Mouse (Mus musculus) heart, adult 2 months (tissue): Measurements from ENCODE around the gene AC124108.1. TPM values are rescaled to one million over a fixed set of nuclear protein-coding genes. Genes with fewer than 3 reads are reported as not detected.

Experiments used
- DNase-seq, 2 experiments: peaks; one replicate each; pipeline ENCODE4 v3.0.0; 2021
- H3K27ac ChIP-seq: fragments of 200-600 bp; 2 replicates; pipeline ENCODE4 v1.8.1; 2022
- H3K27me3 ChIP-seq: fragments of 200-500 bp; 2 replicates; pipeline ENCODE4 v1.6.1; 2012; ENCODE audit warnings: mild to moderate bottlenecking, low read length, inconsistent platforms, mixed read lengths; ENCODE audit not compliant: control insufficient read depth, insufficient read depth
- H3K36me3 ChIP-seq: fragments of 200-500 bp; 2 replicates; pipeline ENCODE4 v1.6.1; 2012; ENCODE audit warnings: low read length, inconsistent platforms; ENCODE audit not compliant: control insufficient read depth, insufficient read depth
- H3K4me1 ChIP-seq: fragments of 200-500 bp; 2 replicates; pipeline ENCODE4 v1.6.1; 2011; ENCODE audit warnings: low read length; ENCODE audit not compliant: control insufficient read depth, insufficient read depth
- H3K4me3 ChIP-seq: fragments of 200-600 bp; 2 replicates; pipeline ENCODE4 v1.8.1; 2022
- H3K79me2 ChIP-seq: fragments of 200-500 bp; replicated peaks from 2 replicates; pipeline ENCODE4 v1.6.1; 2012; ENCODE audit warnings: mild to moderate bottlenecking, inconsistent platforms, low read length, moderate library complexity, mixed read lengths; ENCODE audit not compliant: control insufficient read depth, insufficient read depth
- H3K9ac ChIP-seq: fragments of 200-500 bp; 2 replicates; pipeline ENCODE4 v1.6.1; 2012; ENCODE audit warnings: low read depth, mild to moderate bottlenecking, control low read depth, inconsistent platforms, low read length, mixed read lengths
- CTCF ChIP-seq: fragments of 200-600 bp; IDR thresholded peaks from 2 replicates; pipeline ENCODE4 v1.8.1; 2022; ENCODE audit warnings: antibody characterized with exemption, mild to moderate bottlenecking, moderate library complexity
- EP300 ChIP-seq: fragments of 200-500 bp; IDR thresholded peaks from 2 replicates; pipeline ENCODE4 v1.6.1; 2011; ENCODE audit warnings: low read depth, low read length, control low read depth; ENCODE audit not compliant: insufficient read depth
- POLR2A ChIP-seq: fragments of 200-500 bp; IDR thresholded peaks from 2 replicates; pipeline ENCODE4 v1.6.1; 2011; ENCODE audit warnings: mild to moderate bottlenecking, low read depth, low read length, control low read depth; ENCODE audit not compliant: insufficient read depth
- WGBS: fragments of 180-500 bp; shearing (Covaris S2); methylation state at CpG from one replicate; pipeline ENCODE4 v1.1.7; 2018; 5-methylcytosine and 5-hydroxymethylcytosine counted together
- intact Hi-C: fragments of 180-260 bp; cut with DNase I; formaldehyde crosslinking; loops from one replicate; pipeline ENCODE4 v1.15.1; 2025
- polyA plus RNA-seq: library from polyadenylated mRNA; depleted of rRNA; stranded (reverse); fragments of >200 nt; gene quantifications from 2 replicates; pipeline ENCODE4 v1.2.3, GENCODE M21; 2012
- total RNA-seq, 2 experiments: library from RNA; stranded (reverse); gene quantifications; 2 replicates each; pipeline ENCODE4 v1.2.3; 2021

The AC124108.1 gene
- total and polyA plus RNA-seq, 3 experiments = 0.05 to 0.06 TPM; not detected in 1

- 44% methylated on average over 8 of the region's 8 CpGs for whole genome bisulfite sequencing
- H3K79me2 ChIP-seq = no peaks in the 10 kb centered on the region
- peaks cover 1% of the 10 kb centered on the region for H3K4me1 ChIP-seq
- intact Hi-C loops = no loop called here
- H3K9ac ChIP-seq = no peak overlapping the region
- TF ChIP-seq EP300 (no peak), CTCF (no peak), POLR2A (no peak)
- no peaks in the 10 kb centered on the region for H3K27me3 ChIP-seq
- H3K27ac ChIP-seq = peak overlapping the region; percentile 44; the same call in 1 of the 2 replicates
- H3K4me3 ChIP-seq = no peak overlapping the region
- no peak for DNase-seq
- H3K36me3 ChIP-seq = no peaks in the 10 kb centered on the region
Observed at GRCm38 (mm10) chr1:132153691-132154090, 37.6 kb upstream of the AC124108.1 start.

- TF ChIP-seq CTCF (peak; percentile 93; the same call in 1 of the 2 replicates), EP300 (peak; percentile 67; the same call in 1 of the 2 replicates), POLR2A (no peak)
- Histone ChIP-seq H3K27me3 (no peaks in the 10 kb centered on the region), H3K79me2 (no peaks in the 10 kb centered on the region), H3K27ac (no peak overlapping the region), H3K4me3 (no peak overlapping the region), H3K36me3 (no peaks in the 10 kb centered on the region), H3K9ac (no peak overlapping the region), H3K4me1 (peaks cover 1% of the 10 kb centered on the region)
- WGBS = 15% methylated on average over 6 of the region's 6 CpGs
- intact Hi-C loops = loop anchor here (1.0 to 5.0 kb wide), 3 partner anchors 34 to 158 kb away; no protein-coding TSS in a partner anchor
- DNase-seq = peak; percentile 79 to 83
Observed at GRCm38 (mm10) chr1:132155737-132156136, 35.5 kb upstream of the AC124108.1 start.

GRCm38 (mm10) chr1:132157016-132157781 lies 34.1 kb upstream of the AC124108.1 start:
- Histone ChIP-seq H3K27ac (no peak overlapping the region), H3K4me3 (no peak overlapping the region), H3K79me2 (no peaks in the 10 kb centered on the region), H3K27me3 (no peaks in the 10 kb centered on the region), H3K4me1 (peaks cover 1% of the 10 kb centered on the region), H3K9ac (no peak overlapping the region), H3K36me3 (no peaks in the 10 kb centered on the region)
- DNase-seq = peak; percentile 78 to 91
- intact Hi-C loops = loop anchor here (1.0 to 5.0 kb wide), 3 partner anchors 80 to 160 kb away; no protein-coding TSS in a partner anchor
- WGBS = 17% methylated on average over 14 of the region's 14 CpGs
- TF ChIP-seq POLR2A (no peak), EP300 (peak; percentile 75)

- no peak for DNase-seq
- TF ChIP-seq EP300 (no peak), CTCF (no peak), POLR2A (no peak)
- WGBS = 45% methylated on average over 7 of the region's 7 CpGs
- Histone ChIP-seq H3K4me3 (no peak overlapping the region), H3K79me2 (no peaks in the 10 kb centered on the region), H3K36me3 (no peaks in the 10 kb centered on the region), H3K27me3 (no peaks in the 10 kb centered on the region), H3K27ac (no peak overlapping the region), H3K9ac (no peak overlapping the region), H3K4me1 (peaks cover 1% of the 10 kb centered on the region)
- intact Hi-C loops = loop anchor here (1.0 to 5.0 kb wide), 4 partner anchors 79 to 197 kb away; no protein-coding TSS in a partner anchor
Observed at GRCm38 (mm10) chr1:132157808-132158207, 33.4 kb upstream of the AC124108.1 start.

GRCm38 (mm10) chr1:132158741-132159140 lies 32.5 kb upstream of the AC124108.1 start:
- H3K79me2 ChIP-seq = no peaks in the 10 kb centered on the region
- no peak overlapping the region for H3K27ac ChIP-seq
- 29% methylated on average over 2 of the region's 2 CpGs for WGBS
- DNase-seq = peak in 1 of 2 experiments; percentile 49
- no peaks in the 10 kb centered on the region for H3K27me3 ChIP-seq
- no peak overlapping the region for H3K9ac ChIP-seq
- no peaks in the 10 kb centered on the region for H3K36me3 ChIP-seq
- H3K4me1 ChIP-seq = peaks cover 1% of the 10 kb centered on the region
- H3K4me3 ChIP-seq = no peak overlapping the region
- intact Hi-C loops = loop anchor here (2.0 to 5.0 kb wide), 2 partner anchors 161 to 196 kb away; no protein-coding TSS in a partner anchor
- no peak for TF ChIP-seq EP300
- no peak for TF ChIP-seq CTCF
- TF ChIP-seq POLR2A = no peak

- WGBS = 70% methylated on average over 4 of the region's 4 CpGs
- intact Hi-C loops = loop anchor here (2.0 to 5.0 kb wide), 2 partner anchors 162 to 195 kb away; no protein-coding TSS in a partner anchor
- TF ChIP-seq POLR2A (no peak), EP300 (no peak), CTCF (no peak)
Observed at GRCm38 (mm10) chr1:132159681-132160080, 31.6 kb upstream of the AC124108.1 start.

More at GRCm38 (mm10) chr1:132159681-132160080, 31.6 kb upstream of the AC124108.1 start:
- DNase-seq = no peak
- Histone ChIP-seq H3K4me3 (no peak overlapping the region), H3K79me2 (no peaks in the 10 kb centered on the region), H3K4me1 (peaks cover 1% of the 10 kb centered on the region), H3K27ac (no peak overlapping the region), H3K36me3 (no peaks in the 10 kb centered on the region), H3K9ac (no peak overlapping the region), H3K27me3 (no peaks in the 10 kb centered on the region)
